Mouse (Mus musculus) thymus, adult 18-20 months (tissue): ENCODE measurements around the gene Gnaq.
"Not testable (repeated sequence)": the region's sequence is repeated elsewhere in the genome, so short reads cannot be mapped to it uniquely, and the experiment has no call there.

Experiments used
- DNase-seq, 2 experiments: peaks; one replicate each; pipeline ENCODE4 v3.0.0; 2022; ENCODE audit warnings: mixed read lengths in 2 of 2

Gene Gnaq

GRCm38 (mm10) chr19:16132791-16132864 lies at the start of gene Gnaq:
Gnaq (plus strand) TSS chr19:16132831.
- DNase-seq: no peak

DNA sequence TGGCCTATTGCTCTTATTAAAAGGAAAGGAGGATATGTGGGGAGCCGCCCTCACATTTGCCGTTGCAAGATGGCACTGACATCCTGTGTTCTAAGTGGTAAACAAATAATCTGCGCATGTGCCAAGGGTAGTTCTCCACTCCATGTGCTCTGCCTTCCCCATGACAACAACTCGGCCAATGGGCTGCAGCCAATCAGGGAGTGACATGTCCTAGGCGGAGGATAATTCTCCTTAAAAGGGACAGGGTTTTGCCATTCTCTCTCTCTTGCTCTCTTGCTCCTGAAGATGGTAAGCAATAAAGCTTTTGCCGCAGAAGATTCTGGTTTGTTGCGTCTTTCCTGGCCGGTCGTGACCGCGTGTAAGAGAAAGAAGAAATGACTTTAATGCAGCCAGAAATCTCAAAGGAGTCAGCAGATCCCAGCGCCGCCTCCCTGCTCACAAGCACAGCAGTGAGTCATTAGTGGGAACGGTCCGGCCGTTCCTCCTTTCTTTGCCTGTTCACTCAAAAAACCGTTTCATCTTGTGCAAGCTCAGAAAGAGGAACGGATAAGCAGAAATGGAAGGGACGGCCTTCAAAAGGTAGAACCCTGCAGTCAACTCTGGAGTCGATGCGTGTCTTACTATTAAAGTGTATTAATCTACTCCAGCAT lies 48.5 kb upstream of the Gnaq start:
- DNase-seq: not testable (repeated sequence)

GRCm38 (mm10) chr19:16085248-16085647 lies 47.4 kb upstream of the Gnaq start:
- DNase-seq: no peak

GRCm38 (mm10) chr19:16086154-16086553 lies 46.5 kb upstream of the Gnaq start:
- DNase-seq: no peak

DNA sequence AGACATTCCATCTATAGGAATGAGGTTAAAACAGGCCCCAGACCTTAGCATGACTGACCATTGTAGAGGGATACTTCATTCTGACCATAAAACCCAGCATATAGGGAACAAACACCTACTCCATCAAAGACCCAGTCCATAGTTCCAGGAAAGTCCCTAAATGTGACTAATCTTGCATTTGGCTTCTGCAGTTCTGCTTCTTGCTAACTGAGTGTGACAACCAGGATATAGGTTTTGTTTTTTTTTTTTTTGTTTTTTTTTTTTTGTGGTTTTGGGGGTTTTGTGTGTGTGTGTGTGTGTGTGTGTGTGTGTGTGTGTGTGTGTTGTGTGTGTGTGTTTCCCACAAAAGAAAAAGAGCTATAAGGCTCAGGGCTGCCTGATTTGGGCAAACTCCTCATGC lies 46.0 kb upstream of the Gnaq start:
- DNase-seq: no peak

DNA sequence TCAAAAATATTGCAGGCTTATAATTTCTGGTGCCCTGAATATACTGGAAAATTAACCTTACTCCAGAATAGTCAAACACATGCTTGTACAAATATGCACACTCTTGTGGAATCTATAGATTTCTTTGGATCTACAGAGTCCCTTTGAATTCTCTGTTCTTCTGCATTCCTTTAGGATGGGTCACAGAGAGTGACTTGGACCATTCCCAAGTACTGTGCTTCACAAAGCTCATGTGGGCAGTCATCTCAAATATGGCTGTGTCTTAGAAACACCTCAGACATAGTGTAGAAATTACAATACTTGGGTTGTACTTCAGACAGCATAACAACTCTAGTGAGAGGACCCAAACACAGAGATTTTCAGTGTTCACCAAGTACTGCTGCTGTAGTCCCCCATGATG lies 45.2 kb upstream of the Gnaq start:
- DNase-seq: no peak

DNA sequence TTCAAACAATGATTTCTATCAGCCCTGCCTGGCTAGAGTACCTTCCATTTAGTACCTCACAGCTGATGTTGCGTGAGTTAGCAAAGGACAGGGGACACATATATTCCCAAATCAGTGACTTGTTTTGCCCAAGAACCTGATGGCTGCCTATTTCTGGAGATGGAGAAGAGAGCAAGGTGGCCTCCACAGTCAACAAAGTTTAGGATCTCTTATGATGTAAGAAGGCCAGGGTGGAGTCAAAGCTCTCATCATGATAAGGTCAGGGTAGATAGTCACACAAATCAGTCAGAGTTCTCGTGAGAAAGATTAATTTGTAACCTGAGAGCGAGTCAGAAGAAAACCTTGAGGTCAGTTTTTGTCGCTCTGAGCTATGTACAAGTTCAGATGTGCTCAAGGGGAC lies 39.0 kb upstream of the Gnaq start:
- DNase-seq: no peak

DNA sequence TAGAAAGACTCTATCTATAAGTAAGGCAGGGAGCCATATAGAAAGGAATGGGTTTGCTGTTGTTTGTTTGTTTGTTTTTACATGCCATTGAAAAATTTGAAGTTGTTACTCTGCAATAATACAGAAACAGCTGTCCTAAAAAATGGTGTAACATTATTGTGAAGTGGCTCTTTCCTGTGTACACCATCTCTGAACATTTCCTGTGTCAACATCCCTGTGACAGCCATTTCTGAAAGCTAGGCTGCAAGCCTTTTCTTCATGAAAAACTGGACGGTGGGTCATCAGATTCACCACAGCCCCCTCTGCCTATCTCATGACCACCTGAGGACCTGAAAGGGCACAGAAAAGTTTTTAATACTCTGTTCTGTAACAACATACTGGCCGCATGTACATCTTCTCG lies 22.7 kb upstream of the Gnaq start:
- DNase-seq: no peak

GRCm38 (mm10) chr19:16110670-16111069 lies 22.0 kb upstream of the Gnaq start:
- no peak for DNase-seq

DNA sequence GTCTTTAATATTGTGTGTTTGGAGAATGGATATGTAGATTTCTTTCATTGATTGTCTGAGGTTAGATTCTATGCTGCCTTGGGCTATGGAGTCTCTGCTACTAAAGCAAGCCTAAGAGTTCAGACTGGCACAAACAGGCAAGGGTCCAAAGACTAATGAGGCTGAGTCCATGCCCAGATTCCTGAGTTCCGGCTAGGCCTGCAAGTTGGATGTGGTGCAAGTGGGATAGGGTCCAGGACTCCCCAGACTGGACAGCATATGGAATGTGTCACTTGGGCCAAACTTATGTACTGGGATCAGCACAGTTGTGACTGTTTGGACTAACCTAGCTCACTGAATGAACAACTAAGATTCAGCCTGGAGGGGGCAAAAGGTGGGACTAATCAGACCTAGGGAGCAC lies 19.3 kb upstream of the Gnaq start:
- DNase-seq: no peak

- no peak for DNase-seq
Observed at GRCm38 (mm10) chr19:16118421-16118820, 14.2 kb upstream of the Gnaq start.

GRCm38 (mm10) chr19:16121301-16121700 lies 11.3 kb upstream of the Gnaq start:
- no peak for DNase-seq

DNA sequence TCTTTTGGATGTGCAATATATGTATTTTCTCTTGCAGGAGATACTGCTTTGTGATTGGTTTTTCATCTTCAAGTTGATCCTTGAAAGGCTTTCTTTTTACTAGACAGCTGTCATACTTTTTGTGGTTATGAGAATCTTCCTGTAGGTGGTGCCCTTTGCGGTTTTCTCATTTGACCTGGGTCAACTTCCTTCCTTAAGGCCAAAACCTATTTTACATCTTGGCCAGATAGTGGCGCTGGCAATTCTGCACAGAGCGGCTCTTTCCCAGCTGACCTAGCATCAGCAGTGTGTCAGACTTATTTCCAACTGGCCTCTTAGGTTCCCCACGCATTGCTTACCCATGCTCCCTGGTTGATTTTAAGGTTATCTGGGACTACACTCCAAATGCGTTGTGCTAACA lies 3.9 kb upstream of the Gnaq start:
- DNase-seq: peak in 1 of 2 experiments; percentile 21

DNA sequence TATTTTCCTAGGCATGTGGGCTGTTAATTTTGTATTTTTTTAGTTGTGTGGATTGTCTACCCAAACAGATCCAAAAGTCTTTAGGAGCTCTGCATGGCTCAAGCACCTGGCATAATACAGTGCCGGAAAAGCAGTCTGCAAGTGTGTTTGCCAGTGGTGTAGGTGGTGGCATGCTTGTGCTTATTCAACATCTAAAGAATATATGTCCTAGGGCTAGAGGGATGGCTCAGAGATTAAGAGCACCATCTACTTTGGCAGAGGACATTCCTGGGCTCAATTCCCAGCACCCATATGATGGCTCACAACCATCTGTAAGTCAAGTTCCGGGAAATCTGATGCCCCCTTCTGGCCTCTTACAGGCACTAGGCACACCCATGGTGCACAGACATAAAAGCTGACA lies 3.5 kb upstream of the Gnaq start:
- DNase-seq: no peak

DNA sequence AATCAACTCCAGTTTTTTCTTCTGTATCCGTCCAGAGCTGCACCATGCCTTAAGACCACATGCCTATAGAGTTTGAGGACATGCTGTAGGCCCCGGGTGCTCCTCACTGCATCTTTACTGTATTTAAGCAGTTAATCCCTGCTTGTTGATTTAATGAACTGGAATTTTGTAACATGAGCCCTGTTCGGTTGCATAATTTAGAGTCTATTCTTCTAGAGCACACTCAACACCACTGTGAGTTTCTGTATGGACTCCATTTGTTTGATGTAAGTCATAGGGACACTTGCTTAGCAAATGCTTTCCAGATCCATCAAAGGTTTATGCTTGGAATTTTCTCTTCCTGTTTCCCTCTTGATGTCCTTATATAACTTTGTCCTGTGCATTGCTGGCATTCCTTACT lies 2.2 kb upstream of the Gnaq start:
- no peak for DNase-seq

DNA sequence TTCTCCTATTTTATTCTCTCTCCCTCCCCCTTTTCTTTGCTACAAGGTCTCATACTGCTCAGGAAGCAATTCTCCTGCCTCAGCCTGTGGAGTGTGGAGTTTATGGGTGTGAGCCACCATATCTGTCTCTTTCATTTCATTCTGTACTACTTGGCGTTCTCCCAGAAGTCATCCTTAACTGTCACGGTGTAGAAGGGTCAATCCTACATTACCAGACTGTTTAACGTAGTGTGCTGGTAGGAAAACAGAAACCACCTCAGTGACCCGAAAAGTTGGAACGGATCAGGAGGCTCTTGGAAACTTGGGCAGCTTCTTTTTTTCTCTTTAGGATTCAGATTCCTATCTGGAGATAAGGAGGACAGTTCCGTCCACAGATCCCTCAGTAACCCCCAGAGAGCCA lies 800 bp upstream of the Gnaq start:
- no peak for DNase-seq

- peak; percentile 73 to 74 for DNase-seq
Observed at GRCm38 (mm10) chr19:16132340-16132790, 266 bp upstream of the Gnaq start.

GRCm38 (mm10) chr19:16132865-16133720 lies 462 bp downstream of the Gnaq start:
- DNase-seq: peak; percentile 37 to 41

GRCm38 (mm10) chr19:16133721-16134570 lies 1.3 kb downstream of the Gnaq start:
- DNase-seq: no peak

DNA sequence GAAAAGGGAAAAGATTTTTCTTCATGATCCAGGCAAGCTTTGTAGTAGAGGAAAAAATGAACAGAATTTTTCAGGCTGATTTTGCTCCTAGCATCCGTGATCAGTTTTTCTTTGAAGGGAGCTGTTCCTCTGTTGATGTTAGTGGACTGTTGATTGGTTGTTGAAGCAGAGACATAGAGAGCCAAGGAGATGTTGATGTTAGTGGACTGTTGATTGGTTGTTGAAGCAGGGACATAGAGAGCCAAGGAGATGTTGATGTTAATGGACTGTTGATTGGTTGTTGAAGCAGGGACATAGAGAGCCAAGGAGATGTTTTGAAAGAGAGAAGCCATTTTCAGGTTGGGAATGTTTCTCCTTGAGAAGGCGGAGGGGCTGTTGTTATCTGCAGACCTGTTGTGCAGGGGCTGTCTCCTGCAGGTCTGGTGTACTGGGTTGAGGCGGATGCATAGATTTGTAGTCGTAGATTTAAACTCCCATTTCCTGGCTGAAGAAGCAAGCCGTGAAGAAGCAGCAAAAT lies 5.5 kb downstream of the Gnaq start:
- DNase-seq: no peak

DNA sequence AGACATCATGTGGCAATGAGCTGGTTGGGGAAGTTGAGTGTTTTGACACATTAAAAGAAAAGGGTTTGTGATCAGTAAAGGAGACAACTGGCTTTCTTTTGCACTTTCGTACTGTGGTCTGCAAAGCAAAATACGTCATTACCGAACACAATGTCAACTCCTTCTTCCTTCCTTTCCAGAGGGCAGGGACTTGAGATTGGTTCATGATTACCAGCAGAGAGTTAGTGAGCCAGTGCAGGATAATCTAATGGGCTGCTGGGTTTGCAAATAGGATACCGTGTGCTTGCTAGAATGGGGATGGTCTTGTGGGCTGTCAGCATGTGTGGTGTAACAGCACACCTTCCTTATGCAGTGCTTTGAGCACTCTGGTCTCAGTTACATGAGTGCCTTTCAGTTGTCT lies 8.1 kb downstream of the Gnaq start:
- no peak for DNase-seq

DNA sequence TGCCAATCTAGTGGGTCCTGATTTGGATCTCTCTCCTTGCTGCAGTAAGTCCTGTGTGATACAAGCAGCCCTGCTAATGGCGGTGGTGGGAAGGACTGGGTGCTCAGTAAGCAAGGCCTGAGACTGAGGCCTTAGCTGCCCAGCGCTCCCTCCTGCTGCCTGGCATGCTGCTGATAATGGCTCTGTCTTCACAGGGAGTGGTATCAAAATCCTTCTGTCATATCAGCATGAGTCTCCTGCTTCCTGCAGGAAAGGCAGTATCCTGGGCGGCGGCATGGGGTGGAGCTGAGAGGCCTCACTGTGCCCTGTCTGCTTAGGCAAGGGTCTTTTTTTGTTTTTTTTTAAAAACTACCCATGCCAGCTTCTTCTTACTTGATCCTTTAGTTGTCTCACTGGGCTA lies 9.2 kb downstream of the Gnaq start:
- DNase-seq: no peak

DNA sequence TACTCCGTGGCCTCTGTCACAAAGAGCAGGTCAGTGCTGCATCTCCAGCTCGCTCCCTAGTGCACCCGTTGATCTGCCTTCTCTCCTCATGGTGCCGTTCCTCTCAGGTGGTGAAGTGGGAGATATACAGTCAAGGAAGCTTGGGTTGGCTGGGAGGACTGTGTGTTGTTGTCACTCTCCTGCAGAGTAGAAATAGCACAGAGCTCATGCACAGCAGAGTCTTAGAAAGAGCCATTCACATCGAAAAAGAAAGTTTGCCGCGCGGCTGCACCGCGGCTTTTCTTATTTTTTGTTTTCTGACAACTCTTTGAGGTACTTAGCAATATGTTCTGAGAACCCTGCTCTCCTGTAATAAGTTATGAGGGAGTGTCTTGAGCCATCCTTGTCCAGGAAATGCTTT lies 10.4 kb downstream of the Gnaq start:
- DNase-seq: no peak

GRCm38 (mm10) chr19:16147446-16147845 lies 14.8 kb downstream of the Gnaq start:
- no peak for DNase-seq
